Comparison of ENCODE assay signal across 9 mouse cellular contexts in genomic region chr11:32399261-32399660, GRCm38 (mm10).
"Had no signal": no experiment of that assay in that cellular context is flagged by ENCODE, and none has a peak within 500 bp of the region (broad histone marks: within the 10 kb centered on the region; RNA-seq: fewer than 3 reads in every experiment).

No protein-coding gene starts in this region.

- H3K4me3 ChIP-seq: limb, embryonic 12.5 days; midbrain, embryonic 12.5 days had no signal

- H3K27ac ChIP-seq: kidney, postnatal 0 days; limb, embryonic 12.5 days; liver, embryonic 14.5 days; midbrain, embryonic 12.5 days had no signal

- H3K4me1 ChIP-seq: limb, embryonic 12.5 days; midbrain, embryonic 12.5 days had no signal

- DNase-seq: kidney, adult 8-10 months; kidney, postnatal 4 days; lung, adult 18-20 months; right cerebral cortex, postnatal 25 days; thymus, postnatal 4 days had no signal
